Mouse (Mus musculus): ENCODE measurements around the gene Steap3. TPM values are rescaled to one million over a fixed set of nuclear protein-coding genes. Genes with fewer than 3 reads are reported as not detected.

Gene Steap3
- polyA plus RNA-seq, 1 experiment from 2014 or later: 2.2 TPM

- peaks cover 11% of the 10 kb centered on the region for H3K4me1 ChIP-seq (replicated peaks)
Observed at GRCm38 (mm10) chr1:120267631-120268030, 4.9 kb downstream of the Steap3 start.

DNA sequence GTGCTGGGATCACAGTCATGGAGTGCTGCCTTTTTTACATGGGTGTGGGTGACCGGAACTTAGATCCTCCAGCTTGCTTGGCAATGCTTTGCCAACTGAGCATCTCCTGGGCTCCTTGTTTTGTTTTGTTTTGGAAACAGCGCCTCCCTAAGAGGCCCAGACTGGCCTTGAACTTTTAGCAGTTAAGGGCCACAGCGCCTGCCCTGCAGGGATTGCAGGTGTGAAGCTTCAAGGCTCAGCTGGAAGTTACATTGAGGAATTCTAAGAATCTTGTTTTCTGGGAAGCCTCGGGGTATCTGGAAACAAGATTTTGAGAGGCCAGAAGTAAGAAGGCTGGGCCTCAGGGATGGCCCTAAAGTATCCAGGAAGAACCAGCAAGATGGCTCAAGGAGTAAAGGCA, 6.0 kb downstream of the Steap3 start:
- ATAC-seq (ENCODE audit: low FRiP score): no peak
- H3K9ac ChIP-seq: no peak overlapping the region
- peaks cover 30% of the 10 kb centered on the region for H3K27me3 ChIP-seq
- no peak overlapping the region for H3K4me2 ChIP-seq
- H3K9me3 ChIP-seq: no peaks in the 10 kb centered on the region
- no peak overlapping the region for H3K27ac ChIP-seq
- no peak overlapping the region for H3K4me3 ChIP-seq
- WGBS: 54% methylated on average over 4 of the region's 4 CpGs
- H3K4me1 ChIP-seq (replicated peaks): peaks cover 11% of the 10 kb centered on the region
- H3K36me3 ChIP-seq: no peaks in the 10 kb centered on the region

More at GRCm38 (mm10) chr1:120267631-120268030, 4.9 kb downstream of the Steap3 start:
- 92% methylated on average over 3 of the region's 3 CpGs for WGBS
- peaks cover 30% of the 10 kb centered on the region for H3K27me3 ChIP-seq
- no peak overlapping the region for H3K27ac ChIP-seq
- H3K9ac ChIP-seq: no peak overlapping the region
- H3K9me3 ChIP-seq: no peaks in the 10 kb centered on the region
- H3K36me3 ChIP-seq: no peaks in the 10 kb centered on the region
- ATAC-seq (ENCODE audit: low FRiP score): no peak
- no peak overlapping the region for H3K4me2 ChIP-seq
- no peak overlapping the region for H3K4me3 ChIP-seq

DNA sequence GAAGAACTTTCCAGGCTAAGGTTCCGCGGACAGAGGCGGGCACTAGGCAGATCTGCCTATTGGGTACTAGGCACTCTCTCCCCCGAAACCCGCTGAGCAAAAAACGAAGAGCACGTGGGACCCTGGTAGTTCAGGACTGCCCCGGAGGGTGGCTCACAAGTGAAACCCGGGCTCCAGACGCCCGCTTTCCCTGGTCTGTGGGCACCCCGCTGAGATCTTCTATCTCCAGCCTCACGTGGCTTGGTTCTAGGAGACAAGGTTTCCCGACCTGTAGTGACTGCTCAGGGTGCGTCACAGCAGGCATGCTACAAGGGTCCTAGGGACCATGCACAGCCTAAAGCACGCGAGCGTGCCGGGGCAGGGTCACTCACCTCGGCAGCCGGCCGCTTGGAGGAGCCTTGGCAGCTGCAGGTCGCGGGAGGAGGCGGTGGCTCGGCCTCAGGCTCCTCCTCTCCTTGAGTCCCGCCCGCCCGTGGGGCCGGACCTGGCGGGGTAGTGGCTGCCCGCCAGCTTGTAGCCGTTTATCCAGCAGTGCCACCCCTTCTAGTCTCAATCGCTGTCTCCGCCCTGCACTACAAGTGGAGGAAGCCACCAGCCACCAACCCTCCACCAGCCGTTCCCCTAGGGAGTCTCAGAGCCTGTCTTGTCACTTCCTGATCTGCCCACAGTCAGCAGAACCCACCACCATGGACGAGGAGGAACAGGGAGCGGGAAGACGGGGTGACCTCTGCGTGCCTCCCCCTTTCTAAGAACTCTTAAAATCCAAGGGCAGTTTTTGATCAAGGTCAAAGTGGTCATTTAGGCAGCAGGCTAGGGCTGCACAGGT, 7.4 kb downstream of the Steap3 start:
- peak; percentile 85 for ATAC-seq (ENCODE audit: low FRiP score)
- Histone ChIP-seq H3K4me3 (peak overlapping the region; percentile 51), H3K36me3 (no peaks in the 10 kb centered on the region), H3K27me3 (peaks cover 30% of the 10 kb centered on the region), H3K9me3 (no peaks in the 10 kb centered on the region), H3K27ac (no peak overlapping the region), H3K4me2 (peak overlapping the region; percentile 97), H3K4me1 (replicated peaks) (peaks cover 11% of the 10 kb centered on the region), H3K9ac (peak overlapping the region; percentile 68)
- WGBS: 1% methylated on average over 40 of the region's 40 CpGs

GRCm38 (mm10) chr1:120263226-120263625, 9.3 kb downstream of the Steap3 start:
- Histone ChIP-seq H3K4me3 (no peak overlapping the region), H3K4me1 (replicated peaks) (peaks cover 11% of the 10 kb centered on the region), H3K4me2 (no peak overlapping the region), H3K9ac (no peak overlapping the region), H3K36me3 (no peaks in the 10 kb centered on the region), H3K27me3 (peaks cover 30% of the 10 kb centered on the region), H3K9me3 (no peaks in the 10 kb centered on the region), H3K27ac (no peak overlapping the region)
- no peak for ATAC-seq (ENCODE audit: low FRiP score)
- 84% methylated on average over 4 of the region's 4 CpGs for WGBS

DNA sequence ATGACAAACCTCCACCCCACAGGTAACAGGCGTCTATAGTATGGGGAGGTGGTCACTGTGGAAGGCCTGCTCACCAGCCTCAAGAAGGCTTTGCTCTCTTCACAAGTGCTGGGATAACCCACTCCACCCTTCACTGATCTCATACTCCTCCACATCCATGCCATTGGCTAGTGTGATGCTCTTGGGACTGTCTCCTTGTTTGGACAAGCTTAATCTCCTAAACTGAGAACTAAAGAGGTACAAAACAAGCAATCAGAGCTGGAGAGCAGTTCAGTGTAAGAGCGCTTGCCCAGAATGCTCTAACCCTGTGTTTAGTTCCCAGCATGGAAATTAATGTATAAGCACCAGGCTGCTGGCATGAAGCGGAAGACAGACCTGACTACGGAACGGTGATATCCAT, 11.3 kb downstream of the Steap3 start:
- Histone ChIP-seq H3K27ac (no peak overlapping the region), H3K9ac (no peak overlapping the region), H3K4me3 (no peak overlapping the region), H3K4me1 (replicated peaks) (peaks cover 11% of the 10 kb centered on the region), H3K4me2 (no peak overlapping the region), H3K36me3 (no peaks in the 10 kb centered on the region), H3K27me3 (peaks cover 25% of the 10 kb centered on the region), H3K9me3 (no peaks in the 10 kb centered on the region)
- no peak for ATAC-seq (ENCODE audit: low FRiP score)
- 96% methylated on average over 5 of the region's 5 CpGs for WGBS

DNA sequence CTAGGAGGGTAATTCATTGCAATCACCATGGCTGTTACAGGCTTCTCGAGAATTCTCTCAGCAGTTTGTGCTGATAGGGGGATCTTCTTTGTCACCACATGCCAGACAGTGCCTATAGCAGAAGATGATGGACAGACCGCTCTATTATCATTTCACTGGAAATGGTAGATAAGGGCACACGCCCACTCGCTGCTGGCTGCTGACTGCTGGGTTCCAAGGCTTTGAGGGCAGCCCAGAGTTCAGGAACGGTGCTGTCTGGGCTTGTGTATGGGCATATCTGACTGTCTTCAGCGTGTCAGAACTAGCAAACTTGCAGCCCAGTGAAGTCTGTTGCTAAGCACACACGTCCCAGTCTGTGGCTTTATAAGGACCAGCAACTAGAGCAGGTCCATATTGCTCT, 13.3 kb downstream of the Steap3 start:
- no peak for ATAC-seq (ENCODE audit: low FRiP score)
- Histone ChIP-seq H3K4me3 (no peak overlapping the region), H3K4me1 (replicated peaks) (no peaks in the 10 kb centered on the region; the same call in 1 of the 2 replicates), H3K27me3 (peaks cover 6% of the 10 kb centered on the region), H3K9ac (no peak overlapping the region), H3K36me3 (no peaks in the 10 kb centered on the region), H3K4me2 (no peak overlapping the region), H3K27ac (no peak overlapping the region), H3K9me3 (no peaks in the 10 kb centered on the region)
- WGBS: 70% methylated on average over 7 of the region's 7 CpGs

DNA sequence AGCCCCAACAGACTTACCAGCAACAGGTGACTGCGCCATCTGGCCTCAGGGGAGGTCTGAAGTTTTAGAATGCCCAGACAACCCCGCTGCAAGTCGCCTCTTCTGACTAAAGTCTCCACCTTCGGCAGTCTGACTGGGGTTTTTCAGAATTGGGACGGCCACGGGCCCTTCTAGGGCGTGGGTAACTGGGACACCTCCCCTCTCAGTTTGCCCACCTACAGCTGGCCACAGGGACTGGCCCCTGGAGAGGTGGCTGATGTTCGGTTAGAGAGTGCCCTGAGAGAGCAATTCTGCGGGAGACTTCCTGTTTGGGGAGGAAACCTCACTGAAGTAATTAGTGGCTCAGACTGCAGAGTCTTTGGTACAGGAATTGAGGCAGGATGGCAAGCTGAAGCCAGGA, 13.8 kb downstream of the Steap3 start:
- no peaks in the 10 kb centered on the region; the same call in 1 of the 2 replicates for H3K4me1 ChIP-seq (replicated peaks)
- no peaks in the 10 kb centered on the region for H3K36me3 ChIP-seq
- no peak for ATAC-seq (ENCODE audit: low FRiP score)
- H3K4me2 ChIP-seq: no peak overlapping the region
- no peak overlapping the region for H3K27ac ChIP-seq
- no peak overlapping the region for H3K9ac ChIP-seq
- H3K27me3 ChIP-seq: peaks cover 1% of the 10 kb centered on the region; the same call in 1 of the 2 replicates
- no peaks in the 10 kb centered on the region for H3K9me3 ChIP-seq
- H3K4me3 ChIP-seq: no peak overlapping the region
- 63% methylated on average over 9 of the region's 9 CpGs for WGBS

- H3K9ac ChIP-seq: no peak overlapping the region
Observed at GRCm38 (mm10) chr1:120258245-120258644, 14.3 kb downstream of the Steap3 start.

DNA sequence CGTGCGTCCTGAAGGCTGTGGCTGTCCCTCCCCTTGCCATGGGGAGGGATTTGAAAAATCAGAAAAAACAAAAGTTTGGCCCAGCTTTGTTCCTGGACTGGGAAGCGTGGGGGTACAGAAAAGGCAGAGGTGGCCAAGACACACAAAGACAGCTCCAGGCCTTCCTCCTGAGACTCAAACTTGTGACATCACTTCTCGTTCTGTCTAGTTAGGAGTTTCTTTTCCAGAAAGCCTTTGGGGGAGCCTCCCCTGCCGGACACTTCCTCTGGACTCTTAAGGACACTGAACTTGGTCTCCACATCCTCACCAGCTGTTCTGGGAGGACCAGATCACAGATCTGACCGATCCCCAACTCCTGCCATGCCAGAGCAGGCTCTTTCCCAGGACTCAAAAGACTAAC, 18.8 kb downstream of the Steap3 start:
- H3K9ac ChIP-seq: no peak overlapping the region
- H3K4me3 ChIP-seq: no peak overlapping the region
- no peaks in the 10 kb centered on the region for H3K36me3 ChIP-seq
- no peak for ATAC-seq (ENCODE audit: low FRiP score)
- WGBS: 87% methylated on average over 6 of the region's 6 CpGs
- no peaks in the 10 kb centered on the region for H3K9me3 ChIP-seq
- H3K4me2 ChIP-seq: no peak overlapping the region
- no peaks in the 10 kb centered on the region; the same call in 1 of the 2 replicates for H3K4me1 ChIP-seq (replicated peaks)
- H3K27ac ChIP-seq: no peak overlapping the region
- no peaks in the 10 kb centered on the region for H3K27me3 ChIP-seq

More at GRCm38 (mm10) chr1:120258245-120258644, 14.3 kb downstream of the Steap3 start:
- Histone ChIP-seq H3K9me3 (no peaks in the 10 kb centered on the region), H3K4me1 (replicated peaks) (no peaks in the 10 kb centered on the region; the same call in 1 of the 2 replicates), H3K4me3 (no peak overlapping the region), H3K27me3 (no peaks in the 10 kb centered on the region; the same call in 1 of the 2 replicates), H3K4me2 (no peak overlapping the region), H3K27ac (no peak overlapping the region), H3K36me3 (no peaks in the 10 kb centered on the region)
- ATAC-seq (ENCODE audit: low FRiP score): no peak
- WGBS: 82% methylated on average over 8 of the region's 8 CpGs

DNA sequence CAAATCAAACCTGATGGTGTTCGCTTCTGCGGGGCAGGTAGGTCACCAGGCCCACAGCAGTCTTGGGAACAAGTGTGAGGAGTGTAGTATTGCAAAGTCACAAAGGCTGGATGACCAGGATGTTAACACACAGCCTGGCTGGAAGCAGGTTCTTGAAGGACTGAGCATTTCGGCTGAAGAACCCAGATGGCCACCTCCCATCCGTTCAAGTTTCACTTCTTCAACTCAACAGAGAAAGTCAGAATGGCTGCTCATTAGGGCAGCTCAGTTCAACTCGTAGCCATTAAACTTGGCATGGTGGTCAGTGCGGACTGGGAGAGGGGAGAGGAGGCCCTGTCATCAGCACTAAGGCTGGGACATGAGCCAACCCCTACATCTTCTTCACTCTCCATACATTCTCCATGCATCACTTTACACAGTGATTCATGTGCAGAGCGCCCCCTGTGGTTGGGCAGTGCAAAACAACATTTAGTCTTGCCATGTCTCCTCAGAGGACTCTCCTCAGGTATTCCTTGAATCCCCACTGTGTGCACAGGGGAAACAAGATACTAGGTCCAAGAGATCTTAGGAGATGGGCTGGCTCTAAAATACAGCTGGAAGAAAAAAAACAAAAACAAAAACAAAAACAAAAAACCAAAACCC, 19.9 kb downstream of the Steap3 start:
- Histone ChIP-seq H3K4me1 (replicated peaks) (no peaks in the 10 kb centered on the region), H3K27me3 (no peaks in the 10 kb centered on the region), H3K9ac (no peak overlapping the region), H3K4me2 (no peak overlapping the region), H3K27ac (no peak overlapping the region), H3K36me3 (no peaks in the 10 kb centered on the region), H3K9me3 (no peaks in the 10 kb centered on the region), H3K4me3 (no peak overlapping the region)
- ATAC-seq (ENCODE audit: low FRiP score): no peak
- WGBS: 91% methylated on average over 7 of the region's 7 CpGs

- H3K9me3 ChIP-seq: no peaks in the 10 kb centered on the region
- H3K4me2 ChIP-seq: no peak overlapping the region
- H3K4me3 ChIP-seq: no peak overlapping the region
- no peak for ATAC-seq (ENCODE audit: low FRiP score)
- no peaks in the 10 kb centered on the region for H3K4me1 ChIP-seq (replicated peaks)
- no peaks in the 10 kb centered on the region for H3K27me3 ChIP-seq
- no peak overlapping the region for H3K27ac ChIP-seq
- H3K9ac ChIP-seq: no peak overlapping the region
- H3K36me3 ChIP-seq: no peaks in the 10 kb centered on the region
- 100% methylated on average over 1 of the region's 1 CpGs for WGBS
Observed at GRCm38 (mm10) chr1:120251193-120251592, 21.3 kb downstream of the Steap3 start.

GRCm38 (mm10) chr1:120250586-120250985, 21.9 kb downstream of the Steap3 start:
- Histone ChIP-seq H3K27me3 (no peaks in the 10 kb centered on the region), H3K4me1 (replicated peaks) (0 out of 2 replicates have a peak, but pooled peaks cover 6% of the 10 kb centered on the region), H3K4me2 (no peak overlapping the region), H3K36me3 (no peaks in the 10 kb centered on the region), H3K27ac (no peak overlapping the region), H3K4me3 (no peak overlapping the region), H3K9ac (no peak overlapping the region), H3K9me3 (no peaks in the 10 kb centered on the region)
- WGBS: 74% methylated on average over 3 of the region's 3 CpGs
- no peak for ATAC-seq (ENCODE audit: low FRiP score)

All from hindbrain, embryonic 13.5 days (tissue).